Mouse (Mus musculus) heart, embryonic 10.5 days (tissue): Measurements from ENCODE around the gene Sbf1. TPM values are rescaled to one million over a fixed set of nuclear protein-coding genes. Genes with fewer than 3 reads are reported as not detected.

Source experiments
- DNase-seq: peaks from one replicate; pipeline ENCODE4 v3.0.0-alpha.2; 2017; ENCODE audit warnings: low spot score
- H3K27ac ChIP-seq: fragments of 300-500 bp; sonication (generic); 2 replicates; pipeline ENCODE4 v1.5.1; 2016; ENCODE audit warnings: mild to moderate bottlenecking
- H3K27me3 ChIP-seq: fragments of 300-500 bp; sonication (generic); 2 replicates; pipeline ENCODE4 v1.6.1; 2016; ENCODE audit warnings: mild to moderate bottlenecking; ENCODE audit not compliant: poor library complexity, insufficient read depth, severe bottlenecking
- H3K36me3 ChIP-seq: fragments of 300-500 bp; sonication (generic); 2 replicates; pipeline ENCODE4 v1.6.1; 2016; ENCODE audit warnings: mild to moderate bottlenecking, moderate library complexity
- H3K4me1 ChIP-seq: fragments of 300-500 bp; sonication (generic); 2 replicates; pipeline ENCODE4 v1.6.1; 2016; ENCODE audit warnings: mild to moderate bottlenecking
- H3K4me3 ChIP-seq: fragments of 300-500 bp; sonication (generic); 2 replicates; pipeline ENCODE4 v1.5.1; 2016; ENCODE audit warnings: mild to moderate bottlenecking, moderate library complexity
- H3K9me3 ChIP-seq: fragments of 300-500 bp; sonication (generic); 2 replicates; pipeline ENCODE4 v1.6.1; 2016; ENCODE audit warnings: mild to moderate bottlenecking, moderate library complexity
- WGBS: fragments of 180-500 bp; shearing (Covaris S2); methylation state at CpG from one replicate; pipeline ENCODE4 v1.1.7; 2016; 5-methylcytosine and 5-hydroxymethylcytosine counted together
- microRNA-seq: library from miRNA; unstranded; fragments of <30 nt; microRNA quantifications from one replicate; pipeline ENCODE4, GENCODE M21; 2017
- polyA plus RNA-seq: library from polyadenylated mRNA; unstranded; fragments of >200 nt; fragmentation: Nextera tagmentation; extraction: Ambion mirVana; gene quantifications from 2 replicates; pipeline ENCODE4 v1.2.1, GENCODE M21; 2016

Gene Sbf1
- polyA plus RNA-seq, 1 experiment from 2014 or later: 57.2 TPM

DNA sequence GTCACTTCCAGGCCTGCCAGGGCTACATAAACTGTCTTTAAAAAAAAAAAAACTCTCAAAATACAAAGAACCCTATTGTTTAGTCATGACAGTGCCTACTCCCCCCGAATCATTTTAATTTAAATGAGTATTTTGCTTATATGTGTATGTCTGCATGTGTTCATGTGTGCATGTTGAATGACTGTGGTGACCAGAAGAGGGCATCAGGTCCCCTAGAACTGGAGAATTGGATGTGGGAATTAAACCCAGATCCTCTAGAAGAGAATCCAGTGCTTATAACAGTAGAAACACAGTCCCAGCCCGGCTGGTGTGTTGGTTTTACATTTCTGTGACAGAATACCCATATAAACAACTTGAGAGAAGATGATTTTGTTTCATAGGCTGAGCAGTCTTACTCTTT, 74.1 kb downstream of the Sbf1 start:
- no peak for DNase-seq
- Histone ChIP-seq H3K36me3 (peaks cover 24% of the 10 kb centered on the region), H3K4me3 (no peak overlapping the region), H3K4me1 (0 out of 2 replicates have a peak, but pooled peaks cover 3% of the 10 kb centered on the region), H3K9me3 (no peaks in the 10 kb centered on the region), H3K27me3 (no peaks in the 10 kb centered on the region), H3K27ac (no peak overlapping the region)
- 81% methylated on average over 2 of the region's 2 CpGs for WGBS

DNA sequence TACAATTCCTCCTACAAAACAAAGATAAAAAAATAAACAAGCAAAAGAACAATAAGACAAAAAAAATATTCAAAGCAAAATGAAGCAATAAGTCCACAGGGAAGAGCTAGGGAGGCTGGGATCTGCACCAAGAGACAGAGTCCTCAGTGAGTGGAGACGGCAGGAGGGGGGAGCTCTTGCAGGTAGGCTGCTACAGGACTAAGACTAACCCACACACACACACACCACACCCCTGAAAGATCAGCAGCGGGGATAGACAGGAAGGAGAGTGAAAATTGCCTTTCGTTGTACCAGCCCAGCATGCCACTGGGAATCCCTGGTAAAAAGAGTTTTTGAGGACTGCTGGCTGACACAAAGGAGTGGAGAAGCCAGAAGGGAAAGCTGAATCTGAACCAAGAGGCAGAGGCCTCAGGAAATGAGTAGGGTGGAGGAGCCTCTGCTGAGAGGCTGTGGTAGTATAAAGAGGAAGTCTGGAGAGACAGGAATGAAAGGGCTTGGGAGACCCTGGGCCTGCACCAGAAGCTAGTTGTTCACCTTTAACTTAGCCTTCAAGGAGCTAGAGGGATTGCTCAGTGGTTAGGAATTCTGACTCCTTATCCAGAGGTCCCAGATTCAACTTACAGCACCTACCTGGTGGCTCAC, 75.2 kb downstream of the Sbf1 start:
- H3K27ac ChIP-seq: peak overlapping the region; percentile 65
- H3K27me3 ChIP-seq: no peaks in the 10 kb centered on the region

More for the DNA sequence above, 75.2 kb downstream of the Sbf1 start:
- 0 out of 2 replicates have a peak, but pooled peaks cover 3% of the 10 kb centered on the region for H3K4me1 ChIP-seq
- H3K9me3 ChIP-seq: no peaks in the 10 kb centered on the region
- WGBS: 48% methylated on average over 3 of the region's 3 CpGs
- no peak overlapping the region for H3K4me3 ChIP-seq
- no peak for DNase-seq
- H3K36me3 ChIP-seq: peaks cover 24% of the 10 kb centered on the region

Small RNA genes within 50 kb of the gene (microRNA-seq; reads per million reads assigned to microRNA genes)
- not detected for gene Mir6959

Other genes with a start within 250 kb of the Sbf1 start
- gene Trabd, start 240.2 kb downstream of the Sbf1 start, polyA plus RNA-seq: 63.0 and 67.6 TPM in 2 replicates
- gene Selenoo, start 226.2 kb downstream of the Sbf1 start, polyA plus RNA-seq: 9.5 and 11.8 TPM in 2 replicates
- gene Tubgcp6, start 192.2 kb downstream of the Sbf1 start, polyA plus RNA-seq: 15.4 and 17.1 TPM in 2 replicates
- 18.5 and 19.0 TPM in 2 replicates for gene Hdac10, start 186.6 kb downstream of the Sbf1 start, polyA plus RNA-seq
- gene Mapk12, start 174.6 kb downstream of the Sbf1 start, polyA plus RNA-seq: 25.4 and 26.4 TPM in 2 replicates
- gene Mapk11, start 165.7 kb downstream of the Sbf1 start, polyA plus RNA-seq: 4.2 and 4.8 TPM in 2 replicates
- 106 and 117 TPM in 2 replicates for gene Plxnb2, start 134.5 kb downstream of the Sbf1 start, polyA plus RNA-seq
- 23.1 and 23.5 TPM in 2 replicates for gene Dennd6b, start 118.8 kb downstream of the Sbf1 start, polyA plus RNA-seq
- 12.4 and 23.5 TPM in 2 replicates for gene Ppp6r2, start 103.8 kb downstream of the Sbf1 start, polyA plus RNA-seq
- 0.39 and 0.65 TPM in 2 replicates for gene Adm2, start 7.4 kb upstream of the Sbf1 start, polyA plus RNA-seq
- gene Miox, start 19.1 kb upstream of the Sbf1 start, polyA plus RNA-seq: not detected in 2 replicates
- gene Lmf2, start 40.3 kb upstream of the Sbf1 start, polyA plus RNA-seq: 51.5 and 55.2 TPM in 2 replicates
- gene Ncaph2, start 40.4 kb upstream of the Sbf1 start, polyA plus RNA-seq: 137 and 150 TPM in 2 replicates
- 8.1 TPM in 2 replicates for gene Sco2, start 58.5 kb upstream of the Sbf1 start, polyA plus RNA-seq
- 1.3 and 1.4 TPM in 2 replicates for gene Tymp, start 61.7 kb upstream of the Sbf1 start, polyA plus RNA-seq
- gene Odf3b, start 64.0 kb upstream of the Sbf1 start, polyA plus RNA-seq: 0.31 and 0.38 TPM in 2 replicates
- 0.06 TPM in 1 of 2 replicates, not detected in the other for gene Klhdc7b, start 69.6 kb upstream of the Sbf1 start, polyA plus RNA-seq
- not detected in 2 replicates for gene Syce3, start 95.2 kb upstream of the Sbf1 start, polyA plus RNA-seq
- gene Cpt1b, start 110.6 kb upstream of the Sbf1 start, polyA plus RNA-seq: 73.9 and 147 TPM in 2 replicates
- gene C730034F03Rik, start 114.3 kb upstream of the Sbf1 start, polyA plus RNA-seq: 2.7 and 3.4 TPM in 2 replicates
- gene Gm44502, start 114.4 kb upstream of the Sbf1 start, polyA plus RNA-seq: 0.38 and 0.58 TPM in 2 replicates
- 64.7 and 64.8 TPM in 2 replicates for gene Chkb, start 114.6 kb upstream of the Sbf1 start, polyA plus RNA-seq
- 0.44 and 0.99 TPM in 2 replicates for gene Mapk8ip2, start 138.6 kb upstream of the Sbf1 start, polyA plus RNA-seq
- 14.2 and 14.3 TPM in 2 replicates for gene Arsa, start 162.1 kb upstream of the Sbf1 start, polyA plus RNA-seq
- 2.1 and 2.6 TPM in 2 replicates for gene Shank3, start 184.3 kb upstream of the Sbf1 start, polyA plus RNA-seq